Mouse (Mus musculus) heart, embryonic 10.5 days (tissue): ENCODE data around the gene Fam118a. TPM values are rescaled to one million over a fixed set of nuclear protein-coding genes. Genes with fewer than 3 reads are reported as not detected.
"Not testable (repeated sequence)": the region's sequence is repeated elsewhere in the genome, so short reads cannot be mapped to it uniquely, and the experiment has no call there.

Experiments used
- DNase-seq: peaks from one replicate; pipeline ENCODE4 v3.0.0-alpha.2; 2017; ENCODE audit warnings: low spot score
- H3K27ac ChIP-seq: fragments of 300-500 bp; sonication (generic); 2 replicates; pipeline ENCODE4 v1.5.1; 2016; ENCODE audit warnings: mild to moderate bottlenecking
- H3K27me3 ChIP-seq: fragments of 300-500 bp; sonication (generic); 2 replicates; pipeline ENCODE4 v1.6.1; 2016; ENCODE audit warnings: mild to moderate bottlenecking; ENCODE audit not compliant: poor library complexity, insufficient read depth, severe bottlenecking
- H3K36me3 ChIP-seq: fragments of 300-500 bp; sonication (generic); 2 replicates; pipeline ENCODE4 v1.6.1; 2016; ENCODE audit warnings: mild to moderate bottlenecking, moderate library complexity
- H3K4me1 ChIP-seq: fragments of 300-500 bp; sonication (generic); 2 replicates; pipeline ENCODE4 v1.6.1; 2016; ENCODE audit warnings: mild to moderate bottlenecking
- H3K4me3 ChIP-seq: fragments of 300-500 bp; sonication (generic); 2 replicates; pipeline ENCODE4 v1.5.1; 2016; ENCODE audit warnings: mild to moderate bottlenecking, moderate library complexity
- H3K9me3 ChIP-seq: fragments of 300-500 bp; sonication (generic); 2 replicates; pipeline ENCODE4 v1.6.1; 2016; ENCODE audit warnings: mild to moderate bottlenecking, moderate library complexity
- WGBS: fragments of 180-500 bp; shearing (Covaris S2); methylation state at CpG from one replicate; pipeline ENCODE4 v1.1.7; 2016; 5-methylcytosine and 5-hydroxymethylcytosine counted together
- polyA plus RNA-seq: library from polyadenylated mRNA; unstranded; fragments of >200 nt; fragmentation: Nextera tagmentation; extraction: Ambion mirVana; gene quantifications from 2 replicates; pipeline ENCODE4 v1.2.1, GENCODE M21; 2016

The Fam118a gene
- 18.0 and 22.6 TPM in 2 replicates for polyA plus RNA-seq

- not testable (repeated sequence) for H3K4me1 ChIP-seq, H3K27ac ChIP-seq, H3K9me3 ChIP-seq, H3K36me3 ChIP-seq, H3K4me3 ChIP-seq, DNase-seq, H3K27me3 ChIP-seq
- 34% methylated on average over 1 of the region's 1 CpGs for WGBS
These were observed at the start of gene Fam118a for GRCm38 (mm10) chr15:85028648-85029047. TSS of gene Fam118a (plus strand) at chr15:85028948.

- H3K4me1 ChIP-seq = peaks cover 12% of the 10 kb centered on the region
- no peaks in the 10 kb centered on the region for H3K27me3 ChIP-seq
- no peak for DNase-seq
- WGBS = 76% methylated on average over 9 of the region's 9 CpGs
- no peak overlapping the region for H3K27ac ChIP-seq
- no peaks in the 10 kb centered on the region for H3K36me3 ChIP-seq
- H3K9me3 ChIP-seq = no peaks in the 10 kb centered on the region
- no peak overlapping the region for H3K4me3 ChIP-seq
These were observed 47.0 kb upstream of the Fam118a start for GRCm38 (mm10) chr15:84981609-84982313.

- no peak for DNase-seq
- WGBS = 86% methylated on average over 3 of the region's 3 CpGs
- Histone ChIP-seq H3K27me3 (no peaks in the 10 kb centered on the region), H3K36me3 (no peaks in the 10 kb centered on the region), H3K27ac (no peak overlapping the region), H3K4me1 (peaks cover 17% of the 10 kb centered on the region), H3K4me3 (no peak overlapping the region), H3K9me3 (no peaks in the 10 kb centered on the region)
These were observed 45.9 kb upstream of the Fam118a start for GRCm38 (mm10) chr15:84982888-84983287.

GRCm38 (mm10) chr15:84983721-84984120 is 45.0 kb upstream of the Fam118a start:
- H3K9me3 ChIP-seq = no peaks in the 10 kb centered on the region

DNA sequence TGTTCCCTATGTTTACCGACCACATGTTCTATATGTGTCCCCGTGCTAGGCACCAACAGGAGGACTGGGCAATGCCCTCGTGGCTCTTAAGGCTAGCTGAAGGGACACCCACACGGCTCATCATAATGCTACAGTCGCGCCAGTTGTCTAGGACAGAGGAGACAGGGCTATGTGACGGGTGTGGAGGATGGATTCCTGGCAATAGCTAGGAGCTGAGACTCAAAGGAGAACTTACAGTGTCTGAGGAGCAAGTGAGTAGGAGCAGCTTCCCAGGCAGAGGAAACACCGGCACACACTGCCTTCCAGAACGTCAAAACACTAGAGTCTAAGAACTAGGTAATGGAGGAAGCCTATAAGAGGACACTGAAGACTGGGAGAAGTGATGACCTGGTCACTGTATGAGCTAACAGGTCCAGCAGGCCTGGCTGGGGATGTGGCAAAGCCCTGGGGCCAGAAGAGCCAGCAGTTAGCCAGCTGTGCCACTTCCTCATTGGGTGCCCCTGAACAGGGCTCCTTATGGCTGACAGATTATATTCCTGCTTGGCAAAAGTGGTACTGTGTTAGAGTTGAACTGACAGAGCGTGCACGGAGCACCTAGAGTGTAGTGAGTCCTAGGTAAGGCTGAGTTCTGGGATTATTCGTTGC is 43.1 kb upstream of the Fam118a start:
- 89% methylated on average over 12 of the region's 12 CpGs for WGBS
- H3K27ac ChIP-seq = no peak overlapping the region
- H3K4me3 ChIP-seq = no peak overlapping the region

More at GRCm38 (mm10) chr15:84983721-84984120, 45.0 kb upstream of the Fam118a start:
- Histone ChIP-seq H3K4me1 (peaks cover 22% of the 10 kb centered on the region), H3K27me3 (no peaks in the 10 kb centered on the region), H3K27ac (no peak overlapping the region), H3K4me3 (no peak overlapping the region), H3K36me3 (no peaks in the 10 kb centered on the region)
- no peak for DNase-seq
- WGBS = 79% methylated on average over 7 of the region's 7 CpGs

DNA sequence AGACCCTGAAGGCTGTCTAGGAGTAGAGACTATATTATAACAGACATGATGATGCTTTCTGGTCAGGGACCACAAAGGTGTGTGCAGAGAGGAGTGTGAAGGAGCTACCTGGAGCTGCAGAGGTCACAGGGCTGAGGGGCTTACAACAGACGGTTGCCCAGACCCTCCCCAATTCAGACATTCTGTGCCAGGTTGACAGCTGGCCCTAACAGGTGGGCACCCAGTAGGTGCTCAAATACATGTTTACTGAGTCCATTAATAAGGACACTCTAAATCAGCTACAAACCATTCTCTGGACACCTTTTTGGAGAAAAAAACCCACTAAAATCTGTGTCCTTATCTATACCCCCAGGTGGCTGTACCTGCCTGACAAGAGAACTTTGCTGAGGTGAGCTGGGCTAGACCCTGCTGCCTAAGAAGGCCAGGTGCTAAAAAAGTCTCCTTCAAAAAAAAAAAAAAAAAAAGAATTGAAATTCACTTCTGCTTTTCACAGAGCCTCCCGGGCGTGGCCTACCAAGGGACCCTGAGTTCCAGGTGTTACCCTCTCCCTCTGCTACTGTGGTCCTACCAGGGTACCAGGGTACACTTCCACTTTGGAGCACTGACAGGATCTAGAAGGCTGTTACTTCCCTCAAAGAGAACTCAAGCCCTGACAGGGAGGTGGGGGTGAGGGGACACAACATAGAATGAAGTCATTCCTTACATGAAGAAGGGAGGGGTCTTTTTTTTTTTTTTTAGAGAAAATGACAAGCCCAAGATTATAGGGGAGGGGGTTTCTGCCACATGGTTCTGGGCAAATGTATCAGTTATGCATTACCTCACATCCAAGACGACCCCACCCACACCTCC is 42.4 kb upstream of the Fam118a start:
- H3K4me3 ChIP-seq = peak overlapping the region; percentile 88
- H3K27ac ChIP-seq = no peak overlapping the region
- no peak for DNase-seq
- H3K9me3 ChIP-seq = no peaks in the 10 kb centered on the region
- WGBS = 70% methylated on average over 4 of the region's 4 CpGs
- H3K27me3 ChIP-seq = no peaks in the 10 kb centered on the region
- H3K36me3 ChIP-seq = no peaks in the 10 kb centered on the region
- peaks cover 26% of the 10 kb centered on the region for H3K4me1 ChIP-seq

More for the DNA sequence above, 43.1 kb upstream of the Fam118a start:
- Histone ChIP-seq H3K36me3 (no peaks in the 10 kb centered on the region), H3K9me3 (no peaks in the 10 kb centered on the region), H3K27me3 (no peaks in the 10 kb centered on the region), H3K4me1 (peaks cover 26% of the 10 kb centered on the region)
- DNase-seq = no peak

DNA sequence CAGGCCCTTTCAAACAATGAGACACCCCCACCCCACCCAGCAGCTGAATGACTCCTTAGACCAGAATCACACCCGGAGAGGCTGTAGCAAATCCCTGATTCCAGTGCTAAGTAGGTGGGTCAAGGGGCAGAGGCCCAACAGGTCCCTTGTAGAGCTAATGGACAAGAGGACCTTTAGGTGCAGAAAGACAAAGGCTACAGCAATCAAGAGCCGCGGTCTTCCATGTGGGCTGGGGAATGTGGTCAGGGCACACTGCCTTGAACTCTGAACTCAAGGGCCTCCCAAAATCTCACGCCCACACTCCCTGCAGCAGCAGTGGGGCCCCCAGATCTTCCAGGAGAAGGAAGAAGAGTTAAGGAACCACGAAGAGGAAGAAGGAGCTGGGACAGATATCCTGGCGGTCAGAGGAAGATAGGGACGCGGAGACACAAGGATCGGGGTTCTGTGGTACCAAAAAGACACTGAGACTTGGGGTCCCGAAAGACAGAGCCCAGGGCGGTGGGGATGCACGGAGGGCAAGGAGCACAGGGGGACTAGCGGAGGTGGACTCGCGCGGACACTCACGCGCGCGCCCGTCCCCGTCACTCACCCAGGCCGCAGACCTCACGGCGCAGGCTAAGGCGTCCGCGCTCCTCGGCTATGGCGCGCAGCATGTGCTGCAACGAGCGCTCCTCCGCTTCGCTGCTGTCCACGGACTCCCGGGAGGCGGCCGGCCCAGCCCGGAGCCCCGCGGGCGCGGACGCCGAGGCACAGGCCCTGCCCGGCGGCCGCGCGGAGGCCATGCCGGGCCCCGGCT is 41.5 kb upstream of the Fam118a start:
- peak overlapping the region; percentile 87 for H3K27ac ChIP-seq
- under 1% methylated on average over 53 of the region's 53 CpGs for WGBS
- H3K4me1 ChIP-seq = peaks cover 26% of the 10 kb centered on the region
- DNase-seq = no peak
- H3K27me3 ChIP-seq = no peaks in the 10 kb centered on the region
- H3K36me3 ChIP-seq = no peaks in the 10 kb centered on the region
- H3K9me3 ChIP-seq = no peaks in the 10 kb centered on the region
- peak overlapping the region; percentile 88 for H3K4me3 ChIP-seq

DNA sequence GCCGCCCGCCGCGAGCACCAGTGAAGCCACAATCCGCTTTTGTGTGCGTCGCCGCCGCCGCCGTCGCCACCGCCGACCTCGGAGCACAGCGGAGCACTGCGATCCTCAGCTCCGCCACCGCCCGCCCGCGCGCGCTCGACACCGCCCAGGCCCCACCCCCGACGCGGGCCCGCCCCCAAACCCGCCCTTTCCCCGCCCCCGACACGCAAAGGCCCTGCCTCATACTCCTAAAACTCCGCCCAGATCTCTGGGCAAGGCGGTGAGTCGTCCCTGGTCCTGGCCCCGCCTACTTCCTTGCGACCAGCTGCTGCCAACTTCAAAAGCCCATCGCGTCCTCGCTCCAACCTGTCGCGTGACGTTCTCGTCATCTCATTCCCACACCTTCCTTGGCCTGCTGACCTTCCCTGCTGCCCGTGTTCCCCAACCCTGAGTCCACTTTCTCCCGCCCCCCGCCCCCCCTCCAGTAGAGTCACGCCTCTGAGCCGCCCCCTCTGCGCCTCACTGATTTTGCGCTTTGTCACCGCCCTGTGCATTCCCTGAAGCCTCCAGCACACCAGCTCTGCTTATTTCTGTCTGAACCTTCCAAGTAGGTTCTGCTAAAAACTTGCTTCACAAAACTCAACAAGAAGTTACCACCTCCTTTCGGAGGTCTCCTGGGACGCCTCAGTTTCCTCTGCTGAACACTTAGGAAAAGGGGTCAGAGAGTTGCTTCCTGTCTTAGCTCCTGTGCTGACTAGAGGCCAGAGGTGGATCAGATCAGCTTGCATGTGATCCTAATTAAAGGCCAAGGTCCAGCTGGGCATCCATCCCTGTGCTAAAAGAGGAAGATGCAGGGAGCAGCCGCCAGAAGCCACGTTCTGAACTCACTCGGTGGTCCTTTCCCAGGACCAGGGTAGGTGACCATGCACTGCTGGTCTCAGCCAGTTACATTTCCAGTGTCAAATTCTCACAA is 40.6 kb upstream of the Fam118a start, which contains the start of gene 5031439G07Rik:
Gene 5031439G07Rik (minus strand): TSS at position 678 of the 952 bp plus-strand sequence.
- H3K27me3 ChIP-seq = no peaks in the 10 kb centered on the region
- peak within 1 kb of the TSS; percentile 87 for H3K27ac ChIP-seq
- H3K36me3 ChIP-seq = no peaks in the 10 kb centered on the region
- H3K4me3 ChIP-seq = peak within 1 kb of the TSS; percentile 88
- 2% methylated on average over 57 of the region's 59 CpGs for WGBS
- DNase-seq = peak; percentile 97
- no peaks in the 10 kb centered on the region for H3K9me3 ChIP-seq
- H3K4me1 ChIP-seq = peaks cover 23% of the 10 kb centered on the region

DNA sequence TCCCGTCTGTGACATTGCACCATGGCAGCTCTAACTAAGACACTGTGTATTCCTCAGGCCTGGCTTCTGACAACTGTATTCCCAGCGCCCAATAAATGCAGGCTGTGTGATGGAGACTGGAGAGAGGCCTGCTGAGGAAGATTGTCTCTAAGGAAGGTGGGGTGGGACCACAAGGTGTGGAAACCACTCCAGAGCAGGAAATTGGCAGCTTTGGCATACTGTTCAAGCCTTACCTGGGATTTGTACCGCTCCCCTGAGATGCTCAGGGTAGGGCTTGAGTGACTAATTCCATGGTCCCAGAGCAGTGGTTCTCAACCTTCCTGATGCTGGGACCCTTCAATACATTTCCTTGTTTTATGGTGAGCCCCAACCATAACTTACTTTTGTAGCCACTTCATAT is 39.6 kb upstream of the Fam118a start:
- Histone ChIP-seq H3K27ac (no peak overlapping the region), H3K36me3 (no peaks in the 10 kb centered on the region), H3K9me3 (no peaks in the 10 kb centered on the region), H3K4me1 (peaks cover 16% of the 10 kb centered on the region), H3K27me3 (peaks cover 2% of the 10 kb centered on the region; the same call in 1 of the 2 replicates), H3K4me3 (no peak overlapping the region)
- DNase-seq = no peak
- WGBS = 68% methylated on average over 3 of the region's 3 CpGs

DNA sequence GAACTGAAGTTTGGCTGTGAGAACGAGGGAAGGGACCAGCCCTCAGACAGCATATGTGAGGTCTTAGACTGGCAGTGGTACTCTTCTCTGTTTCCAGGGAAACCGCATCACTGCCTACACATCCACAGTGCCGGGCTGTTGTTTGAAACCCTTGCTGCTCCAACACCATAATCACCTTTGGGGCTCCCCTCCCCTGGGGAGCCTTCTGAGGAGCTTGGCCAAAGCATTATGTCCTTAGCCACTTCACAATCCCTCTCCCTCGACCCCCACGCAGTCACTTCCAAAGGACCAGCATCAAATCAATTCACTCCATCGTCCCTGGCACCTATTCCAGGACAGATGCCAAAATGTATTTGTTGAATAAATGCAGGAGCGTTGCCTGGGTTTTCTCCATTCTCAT is 39.0 kb upstream of the Fam118a start:
- H3K9me3 ChIP-seq = no peaks in the 10 kb centered on the region
- no peak overlapping the region for H3K4me3 ChIP-seq
- H3K27ac ChIP-seq = no peak overlapping the region
- H3K27me3 ChIP-seq = peaks cover 9% of the 10 kb centered on the region
- no peak for DNase-seq
- H3K4me1 ChIP-seq = peaks cover 17% of the 10 kb centered on the region
- WGBS = 75% methylated on average over 7 of the region's 7 CpGs
- H3K36me3 ChIP-seq = no peaks in the 10 kb centered on the region

GRCm38 (mm10) chr15:84994498-84994897 is 34.2 kb upstream of the Fam118a start:
- DNase-seq = no peak
- Histone ChIP-seq H3K36me3 (no peaks in the 10 kb centered on the region), H3K27me3 (peaks cover 33% of the 10 kb centered on the region), H3K4me1 (peaks cover 5% of the 10 kb centered on the region; the same call in 1 of the 2 replicates), H3K9me3 (no peaks in the 10 kb centered on the region), H3K27ac (no peak overlapping the region), H3K4me3 (no peak overlapping the region)
- 23% methylated on average over 6 of the region's 6 CpGs for WGBS
